ENCODE assay signal across 31 mouse cellular contexts in genomic region chr7:120848831-120849512, GRCm38 (mm10). TPM values are rescaled to one million over a fixed set of nuclear protein-coding genes. Genes with fewer than 3 reads are reported as not detected.
A peak's percentile ranks its signal among the peaks of the same experiment; 100 is the strongest.
DNase-seq lines count a peak whose midpoint lies in the region; ATAC-seq and TF ChIP-seq lines count a peak whose summit lies in the region.
"Had no signal": no experiment of that assay in that cellular context is flagged by ENCODE, and none has a peak within 500 bp of the region (broad histone marks: within the 10 kb centered on the region; RNA-seq: fewer than 3 reads in every experiment).

No protein-coding gene starts in this region.

- no peak for TF ChIP-seq CTCF in midbrain, postnatal 0 days (IDR thresholded peaks at IDR 0.05)
- no peak for TF ChIP-seq CTCF in liver, embryonic 14.5 days (IDR thresholded peaks at IDR 0.05; ENCODE audit: low read depth)

- H3K36me3 ChIP-seq in midbrain, embryonic 11.5 days (ENCODE audit: control insufficient read depth, insufficient read depth, low read length), result no peaks in the 10 kb centered on the region
- no peaks in the 10 kb centered on the region for H3K36me3 ChIP-seq in midbrain, postnatal 0 days (ENCODE audit: insufficient read depth, low read length)
- peaks cover 36% of the 10 kb centered on the region for H3K36me3 ChIP-seq in liver, embryonic 14.5 days (replicated peaks; ENCODE audit: control insufficient read depth, insufficient read depth, low read depth)
- no peaks in the 10 kb centered on the region for H3K36me3 ChIP-seq in hindbrain, embryonic 12.5 days
- H3K36me3 ChIP-seq: heart, embryonic 12.5 days had no signal

- peaks cover 10% of the 10 kb centered on the region for H3K4me1 ChIP-seq in midbrain, embryonic 11.5 days (ENCODE audit: control insufficient read depth, insufficient read depth, low read length)
- peaks cover 5% of the 10 kb centered on the region; the same call in 1 of the 2 replicates for H3K4me1 ChIP-seq in midbrain, postnatal 0 days (ENCODE audit: insufficient read depth, low read length)
- peaks cover 40 to 71% of the 10 kb centered on the region in 2 experiments for H3K4me1 ChIP-seq in liver, embryonic 14.5 days (replicated peaks; ENCODE audit: control insufficient read depth in 2 of 2, insufficient read depth in 2 of 2, low read length in 1 of 2)
- peaks cover 18% of the 10 kb centered on the region for H3K4me1 ChIP-seq in hindbrain, embryonic 12.5 days

- WGBS in midbrain, embryonic 11.5 days, result 91% methylated on average over 3 of the region's 3 CpGs
- 94% methylated on average over 3 of the region's 3 CpGs for WGBS in midbrain, postnatal 0 days
- WGBS in liver, embryonic 14.5 days (ENCODE audit: insufficient replicate concordance), result 57% methylated on average over 3 of the region's 3 CpGs
- WGBS in hindbrain, embryonic 12.5 days, result 86% methylated on average over 3 of the region's 3 CpGs

- no peak overlapping the region for H3K27ac ChIP-seq in midbrain, embryonic 11.5 days (ENCODE audit: low read depth, low read length)
- no peak overlapping the region for H3K27ac ChIP-seq in midbrain, postnatal 0 days (ENCODE audit: low read depth, low read length)
- peak overlapping the region; percentile 21 for H3K27ac ChIP-seq in liver, embryonic 14.5 days
- no peak overlapping the region for H3K27ac ChIP-seq in hindbrain, embryonic 12.5 days
- H3K27ac ChIP-seq: embryonic facial prominence, embryonic 10.5 days; kidney, embryonic 15.5 days; limb, embryonic 15.5 days; macrophage had no signal

- intact Hi-C loops in heart, postnatal 36 days (cut with DNase I), result no loop called here

- peak; percentile 61 for DNase-seq in cerebellum, adult 9-11 months
- DNase-seq in midbrain, embryonic 11.5 days (ENCODE audit: low spot score, missing footprints), result peak; percentile 59
- no peak for DNase-seq in midbrain, postnatal 0 days (ENCODE audit: low spot score)
- DNase-seq in liver, embryonic 14.5 days (ENCODE audit: low read depth in 3 of 3, low spot score in 3 of 3), result no peak
- no peak for DNase-seq in heart, postnatal 36 days
- DNase-seq in frontal cortex, postnatal 36 days (ENCODE audit: low spot score in 2 of 2), result no peak
- DNase-seq: adrenal gland, adult 2 months; gastrocnemius, postnatal 10 days; heart, adult 11 months; heart, postnatal 10 days; kidney, postnatal 4 days; left cerebral cortex, postnatal 4 days; thymus, postnatal 25 days had no signal

- ATAC-seq in cerebellum, adult (ENCODE audit: insufficient number of reproducible peaks, low FRiP score, low TSS enrichment), result no peak
- ATAC-seq in midbrain, embryonic 11.5 days (ENCODE audit: low FRiP score), result no peak
- no peak for ATAC-seq in midbrain, postnatal 0 days (ENCODE audit: low FRiP score)
- ATAC-seq in liver, embryonic 14.5 days (ENCODE audit: insufficient read depth), result no peak
- ATAC-seq in hindbrain, embryonic 12.5 days (ENCODE audit: low FRiP score), result no peak
- ATAC-seq: midbrain, embryonic 16.5 days had no signal

- no peaks in the 10 kb centered on the region for H3K9me3 ChIP-seq in midbrain, embryonic 11.5 days (ENCODE audit: control insufficient read depth, low read length)
- H3K9me3 ChIP-seq in midbrain, postnatal 0 days (ENCODE audit: low read length), result no peaks in the 10 kb centered on the region
- no peaks in the 10 kb centered on the region for H3K9me3 ChIP-seq in liver, embryonic 14.5 days (ENCODE audit: control insufficient read depth, low read length)
- no peaks in the 10 kb centered on the region for H3K9me3 ChIP-seq in hindbrain, embryonic 12.5 days (replicated peaks)
- H3K9me3 ChIP-seq: embryonic facial prominence, embryonic 10.5 days; G1E; heart, embryonic 12.5 days; kidney, embryonic 15.5 days; limb, embryonic 15.5 days had no signal

- TF ChIP-seq EP300 in liver, embryonic 14.5 days (IDR thresholded peaks at IDR 0.05; ENCODE audit: low read depth), result no peak

- no peaks in the 10 kb centered on the region for H3K27me3 ChIP-seq in midbrain, embryonic 11.5 days (ENCODE audit: control insufficient read depth, insufficient read depth, low read length)
- H3K27me3 ChIP-seq in midbrain, postnatal 0 days (ENCODE audit: insufficient read depth, low read length), result no peaks in the 10 kb centered on the region
- no peaks in the 10 kb centered on the region for H3K27me3 ChIP-seq in liver, embryonic 14.5 days (ENCODE audit: control insufficient read depth, insufficient read depth, low read length)
- H3K27me3 ChIP-seq in hindbrain, embryonic 12.5 days, result peaks cover 13% of the 10 kb centered on the region
- H3K27me3 ChIP-seq: CH12.LX; limb, embryonic 15.5 days had no signal

- no peak overlapping the region for H3K4me3 ChIP-seq in midbrain, embryonic 11.5 days (ENCODE audit: low read depth, low read length)
- no peak overlapping the region for H3K4me3 ChIP-seq in midbrain, postnatal 0 days (ENCODE audit: low read depth, low read length)
- no peak overlapping the region for H3K4me3 ChIP-seq in liver, embryonic 14.5 days (ENCODE audit: insufficient read depth in 1 of 2, low read depth in 2 of 2, low read length in 2 of 2)
- H3K4me3 ChIP-seq in hindbrain, embryonic 12.5 days, result no peak overlapping the region
- H3K4me3 ChIP-seq: embryonic facial prominence, embryonic 10.5 days; heart, embryonic 12.5 days; kidney, embryonic 15.5 days; limb, embryonic 15.5 days had no signal

- no peak overlapping the region for H3K9ac ChIP-seq in midbrain, embryonic 11.5 days (ENCODE audit: low read length)
- no peak overlapping the region for H3K9ac ChIP-seq in midbrain, postnatal 0 days (replicated peaks; ENCODE audit: low read length, poor library complexity, severe bottlenecking)
- H3K9ac ChIP-seq in liver, embryonic 14.5 days (replicated peaks), result no peak overlapping the region; the same call in 1 of the 2 replicates
- no peak overlapping the region for H3K9ac ChIP-seq in hindbrain, embryonic 12.5 days
- H3K9ac ChIP-seq: heart, embryonic 12.5 days; kidney, embryonic 15.5 days; limb, embryonic 15.5 days had no signal

- no peak overlapping the region for H3K4me2 ChIP-seq in midbrain, embryonic 11.5 days
- H3K4me2 ChIP-seq in midbrain, postnatal 0 days (ENCODE audit: low read depth, low read length, poor library complexity, severe bottlenecking), result no peak overlapping the region
- no peak overlapping the region for H3K4me2 ChIP-seq in liver, embryonic 14.5 days (ENCODE audit: low read depth)
- H3K4me2 ChIP-seq in hindbrain, embryonic 12.5 days (replicated peaks), result no peak overlapping the region
- H3K4me2 ChIP-seq: heart, embryonic 12.5 days; kidney, embryonic 15.5 days; limb, embryonic 15.5 days had no signal

RNA-seq across cellular contexts. Expression of gene Eef2k, which starts 6.3 kb away (rescaled TPM):
- polyA plus RNA-seq in midbrain, embryonic 11.5 days (2014; fragmentation: Nextera tagmentation; extraction: Ambion mirVana), result 9.9 and 10.5 TPM in 2 replicates
- 29.4 and 42.0 TPM in 2 replicates for total RNA-seq in midbrain, postnatal 0 days (2014; rRNA removed)
- 30.7 and 31.1 TPM in 2 replicates for polyA plus RNA-seq in midbrain, postnatal 0 days (2015; fragmentation: Nextera tagmentation; extraction: Ambion mirVana)
- polyA plus RNA-seq in liver, embryonic 14.5 days (2012; rRNA removed), result 21.5 and 30.2 TPM in 2 replicates
- polyA plus RNA-seq in liver, embryonic 14.5 days (2014; fragmentation: Nextera tagmentation; extraction: Ambion mirVana), result 13.4 and 14.5 TPM in 2 replicates
- 32.5 and 34.8 TPM in 2 replicates for polyA plus RNA-seq in hindbrain, embryonic 12.5 days (2016; fragmentation: Nextera tagmentation; extraction: Ambion mirVana)
- 10 to 100 TPM; 34.3 TPM for total RNA-seq in heart, postnatal 36 days (2021)

RNA-seq across cellular contexts. Expression of gene Gm5737, which starts 36.8 kb away (rescaled TPM):
- not detected in 2 replicates for polyA plus RNA-seq in midbrain, embryonic 11.5 days (2014; fragmentation: Nextera tagmentation; extraction: Ambion mirVana)
- not detected in 2 replicates for total RNA-seq in midbrain, postnatal 0 days (2014; rRNA removed)
- polyA plus RNA-seq in midbrain, postnatal 0 days (2015; fragmentation: Nextera tagmentation; extraction: Ambion mirVana), result 0.22 TPM in 1 of 2 replicates, not detected in the other
- not detected in 2 replicates for polyA plus RNA-seq in liver, embryonic 14.5 days (2012; rRNA removed)
- polyA plus RNA-seq in liver, embryonic 14.5 days (2014; fragmentation: Nextera tagmentation; extraction: Ambion mirVana), result not detected in 2 replicates
- not detected in 2 replicates for polyA plus RNA-seq in hindbrain, embryonic 12.5 days (2016; fragmentation: Nextera tagmentation; extraction: Ambion mirVana)
- under 1 TPM in 1 of 2 experiments, not detected in 1; 0.27 TPM for total RNA-seq in heart, postnatal 36 days (2021)
- total RNA-seq: adrenal gland, adult 2 months; adrenal gland, postnatal 4 days; CH12.LX; common myeloid progenitor, adult 5-6 weeks; G1E; heart, postnatal 10 days; left cerebral cortex, adult 18-20 months had no signal
- polyA plus RNA-seq: adrenal gland, adult 2 months; embryonic facial prominence, embryonic 10.5 days; forebrain, embryonic 11.5 days; G1E; heart, embryonic 12.5 days; hindbrain, embryonic 11.5 days; kidney, embryonic 15.5 days; limb, embryonic 15.5 days; lung, embryonic 16.5 days; macrophage; neural tube, embryonic 14.5 days; stomach, embryonic 14.5 days had no signal

Comparison
In these comparisons a context has a peak if more than half of its experiments do, and no peak if none do; other contexts are left out.
1. DNase-seq: peak in cerebellum, adult 9-11 months (single experiment) and midbrain, embryonic 11.5 days (single experiment); none in midbrain, postnatal 0 days (single experiment), liver, embryonic 14.5 days (0 of 3), heart, postnatal 36 days (0 of 2) and frontal cortex, postnatal 36 days (0 of 2).